Mouse (Mus musculus) thymus, postnatal 10 days (tissue): ENCODE measurements around the gene Eif2d.

Source experiments
- DNase-seq, 2 experiments: peaks; one replicate each; pipeline ENCODE4 v3.0.0; 2021; ENCODE audit warnings: low spot score in 2 of 2

The Eif2d gene

GRCm38 (mm10) chr1:131153018-131153629, at the start of gene Eif2d:
TSS of gene Eif2d (plus strand) at chr1:131153181.
- DNase-seq: peak; percentile 82 to 90

- no peak for DNase-seq
These were observed 49.1 kb upstream of the Eif2d start for GRCm38 (mm10) chr1:131103776-131104424.

GRCm38 (mm10) chr1:131107575-131108308, 45.2 kb upstream of the Eif2d start:
- no peak for DNase-seq

- DNase-seq: no peak
These were observed 42.4 kb upstream of the Eif2d start for GRCm38 (mm10) chr1:131110525-131111106.

- DNase-seq: no peak
These were observed 40.4 kb upstream of the Eif2d start for GRCm38 (mm10) chr1:131112576-131112975.

GRCm38 (mm10) chr1:131115932-131116331, 37.0 kb upstream of the Eif2d start:
- peak in 1 of 2 experiments; percentile 71 for DNase-seq

GRCm38 (mm10) chr1:131116430-131117011, 36.5 kb upstream of the Eif2d start:
- no peak for DNase-seq

- DNase-seq: no peak
These were observed 34.5 kb upstream of the Eif2d start for GRCm38 (mm10) chr1:131118530-131118929.

GRCm38 (mm10) chr1:131119026-131119425, 34.0 kb upstream of the Eif2d start:
- peak; percentile 32 to 61 for DNase-seq

GRCm38 (mm10) chr1:131121987-131122386, 31.0 kb upstream of the Eif2d start:
- peak; percentile 18 to 54 for DNase-seq

GRCm38 (mm10) chr1:131123522-131124265, 29.3 kb upstream of the Eif2d start:
- DNase-seq: no peak

- no peak for DNase-seq
These were observed 26.8 kb upstream of the Eif2d start for GRCm38 (mm10) chr1:131125987-131126744.

GRCm38 (mm10) chr1:131134231-131134630, 18.8 kb upstream of the Eif2d start:
- DNase-seq: no peak

- DNase-seq: peak in 1 of 2 experiments; percentile 27
These were observed 17.9 kb upstream of the Eif2d start for GRCm38 (mm10) chr1:131134942-131135522.

- DNase-seq: no peak
These were observed 16.9 kb upstream of the Eif2d start for GRCm38 (mm10) chr1:131135960-131136629.

- DNase-seq: no peak
These were observed 15.9 kb upstream of the Eif2d start for GRCm38 (mm10) chr1:131137111-131137510.

- peak; percentile 22 to 25 for DNase-seq
These were observed 15.3 kb upstream of the Eif2d start for GRCm38 (mm10) chr1:131137717-131138118.

- DNase-seq: peak; percentile 76 to 86
These were observed 14.6 kb upstream of the Eif2d start, which contains the start of gene Dyrk3 for GRCm38 (mm10) chr1:131138191-131139016. TSS of gene Dyrk3 (minus strand) at chr1:131138340.
